Mouse (Mus musculus): ENCODE measurements around the gene Spo11. TPM values are rescaled to one million over a fixed set of nuclear protein-coding genes. Genes with fewer than 3 reads are reported as not detected.
A peak's percentile ranks its signal among the peaks of the same experiment; 100 is the strongest.

The Spo11 gene
- polyA plus RNA-seq, 2 experiments = 0.03 TPM; not detected in 1

DNA sequence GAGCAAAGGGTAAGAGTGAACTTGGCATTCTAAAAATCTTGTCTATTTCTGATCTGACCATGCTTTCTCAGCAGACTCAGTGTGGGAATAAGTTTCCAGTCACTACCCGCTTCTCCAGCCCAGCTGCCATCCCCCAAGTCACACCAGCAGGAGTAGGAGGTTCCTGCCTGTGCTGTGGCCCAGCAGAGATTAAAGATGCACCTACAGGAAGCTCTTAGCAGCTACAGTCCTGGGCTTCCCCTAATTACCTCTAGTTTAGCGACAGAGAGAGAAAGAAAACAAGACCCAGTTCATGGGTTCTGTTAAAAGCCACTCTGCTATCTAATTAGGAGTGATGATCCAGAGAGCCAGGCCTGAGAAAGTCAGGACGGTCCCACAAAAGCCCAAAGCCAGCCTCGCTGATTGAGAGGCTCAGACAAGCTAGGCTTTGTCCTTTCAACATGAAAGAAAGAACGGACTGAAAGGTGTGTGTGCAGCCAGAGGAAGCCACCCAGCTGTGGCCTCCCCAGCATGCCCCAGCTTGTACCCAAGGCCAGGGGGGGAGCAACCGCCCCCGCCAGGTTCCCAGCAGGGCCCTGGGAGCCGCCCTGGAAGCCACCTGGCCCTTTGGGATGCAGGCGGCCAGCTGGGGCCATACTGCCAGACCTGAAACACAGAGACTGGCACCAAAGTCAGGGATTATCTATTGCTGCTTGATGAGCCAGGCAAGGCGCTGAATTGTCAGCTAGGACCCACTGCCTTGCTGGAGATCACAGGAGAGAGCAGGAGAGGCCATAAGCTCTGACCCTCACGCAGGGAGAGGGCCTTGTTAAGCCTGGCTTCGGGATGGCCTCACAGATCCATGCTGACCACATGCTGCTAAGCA is 39.9 kb upstream of the Spo11 start:
- Histone ChIP-seq H3K9me3 (ENCODE audit: control insufficient read depth, low read length) (no peaks in the 10 kb centered on the region), H3K36me3 (replicated peaks; ENCODE audit: control insufficient read depth, insufficient read depth, low read depth) (no peaks in the 10 kb centered on the region), H3K27ac (no peak overlapping the region), H3K4me3 (ENCODE audit: insufficient read depth in 1 of 2, low read depth in 2 of 2, low read length in 2 of 2) (no peak overlapping the region), H3K27me3 (ENCODE audit: control insufficient read depth, insufficient read depth, low read length) (peaks cover 82% of the 10 kb centered on the region), H3K4me1 (replicated peaks; ENCODE audit: control insufficient read depth in 2 of 2, insufficient read depth in 2 of 2, low read length in 1 of 2) (peaks cover 0 to 4% of the 10 kb centered on the region in 2 experiments; a peak in 2 of 4 replicates), H3K9ac (replicated peaks) (no peak overlapping the region), H3K4me2 (ENCODE audit: low read depth) (no peak overlapping the region)
- no peak for TF ChIP-seq CTCF (IDR thresholded peaks at IDR 0.05; ENCODE audit: low read depth)
- no peak for TF ChIP-seq EP300 (IDR thresholded peaks at IDR 0.05; ENCODE audit: low read depth)
- DNase-seq (ENCODE audit: low read depth in 3 of 3, low spot score in 3 of 3) (no peak), ATAC-seq (ENCODE audit: insufficient read depth) (no peak)
- WGBS (ENCODE audit: insufficient replicate concordance) = 29% methylated on average over 12 of the region's 12 CpGs

GRCm38 (mm10) chr2:172938761-172939638 is 38.5 kb upstream of the Spo11 start:
- H3K9ac ChIP-seq (replicated peaks) = no peak overlapping the region
- WGBS (ENCODE audit: insufficient replicate concordance) = 2% methylated on average over 57 of the region's 57 CpGs
- TF ChIP-seq CTCF (IDR thresholded peaks at IDR 0.05; ENCODE audit: low read depth) = peak; percentile 16; the same call in 1 of the 2 replicates
- TF ChIP-seq EP300 (IDR thresholded peaks at IDR 0.05; ENCODE audit: low read depth) = no peak
- ATAC-seq (ENCODE audit: insufficient read depth) = no peak
- H3K9me3 ChIP-seq (ENCODE audit: control insufficient read depth, low read length) = no peaks in the 10 kb centered on the region
- peak overlapping the region; percentile 29 to 42 for H3K4me3 ChIP-seq (ENCODE audit: insufficient read depth in 1 of 2, low read depth in 2 of 2, low read length in 2 of 2)
- peak overlapping the region; percentile 48 for H3K4me2 ChIP-seq (ENCODE audit: low read depth)
- H3K4me1 ChIP-seq (replicated peaks; ENCODE audit: control insufficient read depth in 2 of 2, insufficient read depth in 2 of 2, low read length in 1 of 2) = peaks cover 0 to 4% of the 10 kb centered on the region in 2 experiments; a peak in 2 of 4 replicates
- no peak overlapping the region for H3K27ac ChIP-seq
- H3K27me3 ChIP-seq (ENCODE audit: control insufficient read depth, insufficient read depth, low read length) = peaks cover 74% of the 10 kb centered on the region
- peak in 1 of 3 experiments; percentile 22 for DNase-seq (ENCODE audit: low read depth in 3 of 3, low spot score in 3 of 3)
- H3K36me3 ChIP-seq (replicated peaks; ENCODE audit: control insufficient read depth, insufficient read depth, low read depth) = no peaks in the 10 kb centered on the region

DNA sequence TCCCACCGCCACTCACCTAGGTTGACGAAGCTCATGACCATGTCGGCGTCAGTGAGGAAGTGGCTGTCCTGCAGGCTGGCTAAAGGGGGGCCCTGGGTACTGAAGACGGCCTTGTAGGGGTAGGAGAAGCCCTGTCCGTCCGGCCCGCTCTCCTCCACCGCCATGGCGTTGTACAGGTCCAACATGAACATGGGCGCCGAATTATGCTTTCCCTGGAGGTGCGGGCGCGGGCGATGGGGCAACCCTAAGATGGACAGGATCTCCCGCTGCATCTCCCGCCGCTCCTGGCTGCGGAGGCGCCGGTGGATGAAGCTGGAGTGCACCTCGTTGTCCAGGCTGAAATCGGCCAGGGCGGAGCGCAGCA is 37.9 kb upstream of the Spo11 start:
- ATAC-seq (ENCODE audit: insufficient read depth) (no peak), DNase-seq (ENCODE audit: low read depth in 3 of 3, low spot score in 3 of 3) (no peak)
- peak overlapping the region; percentile 48 for H3K4me2 ChIP-seq (ENCODE audit: low read depth)
- TF ChIP-seq CTCF (IDR thresholded peaks at IDR 0.05; ENCODE audit: low read depth) (no peak), EP300 (IDR thresholded peaks at IDR 0.05; ENCODE audit: low read depth) (no peak)
- H3K27ac ChIP-seq = no peak overlapping the region
- WGBS (ENCODE audit: insufficient replicate concordance) = under 1% methylated on average over 26 of the region's 26 CpGs
- no peaks in the 10 kb centered on the region for H3K36me3 ChIP-seq (replicated peaks; ENCODE audit: control insufficient read depth, insufficient read depth, low read depth)
- peaks cover 68% of the 10 kb centered on the region for H3K27me3 ChIP-seq (ENCODE audit: control insufficient read depth, insufficient read depth, low read length)
- H3K4me1 ChIP-seq (replicated peaks; ENCODE audit: control insufficient read depth in 2 of 2, insufficient read depth in 2 of 2, low read length in 1 of 2) = peaks cover 0 to 2% of the 10 kb centered on the region in 2 experiments; a peak in 2 of 4 replicates
- no peaks in the 10 kb centered on the region for H3K9me3 ChIP-seq (ENCODE audit: control insufficient read depth, low read length)
- H3K9ac ChIP-seq (replicated peaks) = no peak overlapping the region
- H3K4me3 ChIP-seq (ENCODE audit: insufficient read depth in 1 of 2, low read depth in 2 of 2, low read length in 2 of 2) = peak overlapping the region; percentile 29 to 42

DNA sequence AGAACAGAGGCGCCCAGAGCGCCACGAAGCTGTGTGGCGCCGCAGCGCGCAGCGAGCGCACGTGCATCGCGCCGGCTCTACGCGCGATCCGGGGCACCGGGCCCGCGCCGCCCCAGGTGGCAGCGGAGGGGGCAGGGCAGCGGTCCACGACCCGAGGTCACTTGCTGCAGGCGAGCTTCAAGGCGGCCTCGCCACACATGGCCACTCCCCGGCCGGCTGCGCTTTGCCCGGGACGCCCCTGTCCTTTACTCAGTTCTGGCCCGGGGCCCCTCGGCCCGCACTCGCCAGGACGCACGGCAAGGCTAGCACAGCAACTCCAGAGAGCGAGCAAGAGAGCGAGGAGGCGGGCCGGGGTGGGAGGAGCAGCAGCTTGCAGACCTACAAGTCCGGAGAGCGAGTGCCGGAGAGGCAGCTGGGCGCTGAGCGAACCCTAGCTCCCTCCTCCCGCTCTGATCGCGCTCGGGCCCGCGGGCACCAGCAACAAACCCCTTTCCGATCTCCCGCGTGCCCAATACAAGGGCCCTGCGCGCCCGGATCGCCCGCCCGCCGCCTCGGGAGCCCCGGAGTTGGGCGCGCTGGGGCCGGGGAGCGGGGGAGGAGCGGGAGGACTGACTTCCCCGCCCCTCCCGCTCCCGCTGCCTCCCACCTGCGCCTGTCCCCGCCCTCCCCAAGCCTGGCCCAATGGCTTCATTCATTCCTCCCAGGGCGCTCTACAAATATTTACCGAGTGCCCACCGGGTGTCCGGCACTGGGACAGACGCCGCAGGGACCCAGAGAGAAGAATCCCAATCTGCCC is 37.3 kb upstream of the Spo11 start, which contains the start of gene Bmp7:
Gene Bmp7 (minus strand): TSS at position 319 of the 796 bp plus-strand sequence.
- Histone ChIP-seq H3K4me1 (replicated peaks; ENCODE audit: control insufficient read depth in 2 of 2, insufficient read depth in 2 of 2, low read length in 1 of 2) (peaks cover 0 to 2% of the 10 kb centered on the region in 2 experiments; a peak in 1 of 4 replicates), H3K27me3 (ENCODE audit: control insufficient read depth, insufficient read depth, low read length) (peaks cover 62% of the 10 kb centered on the region), H3K36me3 (replicated peaks; ENCODE audit: control insufficient read depth, insufficient read depth, low read depth) (no peaks in the 10 kb centered on the region), H3K27ac (no peak within 1 kb of the TSS), H3K9ac (replicated peaks) (no peak within 1 kb of the TSS), H3K4me3 (ENCODE audit: insufficient read depth in 1 of 2, low read depth in 2 of 2, low read length in 2 of 2) (peak within 1 kb of the TSS; percentile 42 to 44), H3K9me3 (ENCODE audit: control insufficient read depth, low read length) (no peaks in the 10 kb centered on the region), H3K4me2 (ENCODE audit: low read depth) (peak within 1 kb of the TSS; percentile 48)
- peak; percentile 63 for ATAC-seq (ENCODE audit: insufficient read depth)
- DNase-seq (ENCODE audit: low read depth in 3 of 3, low spot score in 3 of 3) = peak in 1 of 3 experiments; percentile 7
- no peak for TF ChIP-seq CTCF (IDR thresholded peaks at IDR 0.05; ENCODE audit: low read depth)
- no peak for TF ChIP-seq EP300 (IDR thresholded peaks at IDR 0.05; ENCODE audit: low read depth)
- 2% methylated on average over 72 of the region's 82 CpGs for WGBS (ENCODE audit: insufficient replicate concordance)
